Mouse (Mus musculus): ENCODE data around the gene Myocd.

GRCm38 (mm10) chr11:65202236-65202635 lies 67.6 kb downstream of the Myocd start:
- TF ChIP-seq CTCF (IDR thresholded peaks at IDR 0.05; ENCODE audit: low read depth, low read length) (no peak), POLR2A (IDR thresholded peaks at IDR 0.05; ENCODE audit: insufficient read depth, low read length) (no peak)
